In the genomic region with DNA sequence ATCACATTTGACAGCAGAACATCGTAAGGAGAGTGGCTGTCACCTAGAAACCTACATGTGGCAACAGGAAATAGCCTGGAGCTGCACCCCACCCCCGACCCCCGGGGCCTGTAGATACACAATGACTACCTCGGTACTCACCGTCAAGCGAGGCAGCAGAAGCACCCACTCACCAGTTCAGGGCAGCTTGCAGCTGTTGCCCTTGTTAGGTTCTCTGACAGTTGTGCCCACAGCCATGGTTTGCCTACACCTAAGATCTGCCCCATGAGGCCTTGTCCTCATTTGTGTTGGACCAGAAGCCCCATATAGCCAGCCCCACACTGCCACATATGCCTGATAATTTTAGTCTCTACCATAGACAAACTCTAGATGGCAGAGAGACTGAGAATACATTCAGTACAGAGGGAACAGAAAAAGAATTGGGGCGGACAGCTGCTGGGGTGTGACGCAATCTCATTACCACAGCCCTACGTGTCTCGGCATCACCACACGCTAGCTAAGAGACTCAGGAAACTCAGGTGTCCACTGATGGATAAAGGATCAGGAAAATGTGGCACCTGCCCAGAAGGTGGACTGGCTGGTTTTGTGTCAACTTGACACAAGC, we compare ENCODE assay signal across 14 mouse cellular contexts.
"Had no signal": no experiment of that assay in that cellular context is flagged by ENCODE, and none has a peak within 500 bp of the region (broad histone marks: within the 10 kb centered on the region; RNA-seq: fewer than 3 reads in every experiment).

No protein-coding gene starts in this region.

- H3K4me3 ChIP-seq: limb, embryonic 12.5 days; limb, embryonic 15.5 days; midbrain, embryonic 12.5 days; midbrain, embryonic 15.5 days; neural tube, embryonic 13.5 days had no signal

- H3K36me3 ChIP-seq: limb, embryonic 12.5 days; limb, embryonic 15.5 days; midbrain, embryonic 12.5 days; midbrain, embryonic 15.5 days; neural tube, embryonic 13.5 days had no signal

- DNase-seq: kidney, postnatal 14 days; kidney, postnatal 4 days; left cerebral cortex, postnatal 4 days; lung, postnatal 14 days; lung, postnatal 4 days; retina, postnatal 1 day; right cerebral cortex, postnatal 25 days had no signal

- ATAC-seq: intestine, embryonic 16.5 days; liver, postnatal 0 days; midbrain, embryonic 15.5 days had no signal

- H3K27me3 ChIP-seq: limb, embryonic 12.5 days; limb, embryonic 15.5 days; midbrain, embryonic 12.5 days; midbrain, embryonic 15.5 days; neural tube, embryonic 13.5 days had no signal
